Mouse (Mus musculus) bone marrow, adult 2 months (tissue): Measurements from ENCODE around the gene Slc38a6.

Source experiments
- CTCF ChIP-seq: fragments of 200-500 bp; IDR thresholded peaks from 2 replicates; pipeline ENCODE4 v1.5.1; 2011; ENCODE audit warnings: low read length, control low read depth; ENCODE audit not compliant: control insufficient read depth, insufficient read depth
- POLR2A ChIP-seq: fragments of 200-500 bp; IDR thresholded peaks from 2 replicates; pipeline ENCODE4 v1.6.1; 2011; ENCODE audit warnings: low read depth, mild to moderate bottlenecking, control low read depth, low read length, borderline replicate concordance; ENCODE audit not compliant: control insufficient read depth

DNA sequence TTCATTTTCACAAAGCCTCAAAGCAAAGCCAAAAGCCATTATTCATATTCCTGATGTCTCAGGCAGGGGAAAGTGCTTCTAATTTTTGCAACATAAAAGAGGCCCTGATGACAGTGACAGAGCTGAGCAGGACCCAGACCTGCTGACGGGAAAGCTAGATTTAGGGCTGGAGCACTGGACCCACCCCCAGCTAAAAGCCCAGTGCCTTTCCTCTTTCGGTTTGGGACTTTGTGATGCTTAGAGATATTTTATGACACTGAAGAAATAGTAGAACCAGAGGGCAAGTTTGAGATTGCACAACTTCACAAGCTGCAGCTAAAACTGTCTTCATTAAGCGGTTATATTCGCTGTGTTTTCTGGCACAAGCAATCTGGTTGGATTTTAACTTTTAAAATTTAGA lies 18.1 kb downstream of the Slc38a6 start:
- TF ChIP-seq CTCF (no peak), POLR2A (no peak)
